Mouse (Mus musculus): ENCODE measurements around the gene Arfgef3.
"Not testable (repeated sequence)": the region's sequence is repeated elsewhere in the genome, so short reads cannot be mapped to it uniquely, and the experiment has no call there.

The Arfgef3 gene

GRCm38 (mm10) chr10:18589455-18589854, 154.3 kb downstream of the Arfgef3 start:
- no peak for DNase-seq (ENCODE audit: low spot score in 2 of 2)

- no peak for DNase-seq (ENCODE audit: low spot score in 2 of 2)
Observed at GRCm38 (mm10) chr10:18584188-18584587, 159.6 kb downstream of the Arfgef3 start.

- no peak for DNase-seq (ENCODE audit: low spot score in 2 of 2)
Observed at GRCm38 (mm10) chr10:18572581-18572980, 171.2 kb downstream of the Arfgef3 start.

DNA sequence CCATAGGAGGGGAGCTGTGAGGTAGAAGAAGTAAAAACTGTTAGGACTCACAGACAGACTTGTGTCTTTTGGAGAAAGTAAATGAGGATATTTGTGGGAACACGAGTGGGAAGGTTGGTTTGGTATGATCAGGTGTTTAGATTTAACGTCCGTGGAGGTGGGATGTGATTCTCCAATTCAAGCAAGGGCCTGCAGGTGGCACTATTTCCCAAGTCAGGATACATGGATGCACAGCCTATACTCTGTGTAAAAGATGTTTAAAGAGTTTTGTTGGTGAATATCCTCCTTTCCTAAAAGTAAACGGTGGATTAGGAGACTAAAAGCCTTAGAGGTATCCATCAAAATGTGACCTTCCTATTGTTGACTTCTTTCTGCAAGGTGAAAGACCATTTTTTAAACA, 180.8 kb downstream of the Arfgef3 start:
- peak; percentile 54 to 74 for DNase-seq (ENCODE audit: low spot score in 2 of 2)

DNA sequence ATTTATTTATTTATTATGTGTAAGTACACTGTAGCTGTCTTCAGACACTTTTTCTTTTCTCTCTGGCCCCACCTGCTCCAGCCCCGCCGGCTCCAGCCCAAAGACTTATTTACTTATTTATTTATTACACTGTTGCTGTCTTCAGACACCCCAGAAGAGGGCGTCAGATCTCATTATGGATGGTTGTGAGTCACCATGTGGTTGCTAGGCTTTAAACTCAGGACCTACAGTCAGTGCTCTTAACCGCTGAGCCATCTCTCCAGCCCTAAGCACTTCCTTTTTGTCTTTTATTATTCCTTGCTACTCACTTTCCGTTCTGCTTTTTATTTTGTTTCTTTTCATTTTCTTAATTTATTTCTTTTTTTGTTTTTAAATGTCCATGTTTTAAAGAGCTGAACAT, 182.3 kb downstream of the Arfgef3 start:
- DNase-seq (ENCODE audit: low spot score in 2 of 2), result no peak

- not testable (repeated sequence) for DNase-seq (ENCODE audit: low spot score in 2 of 2)
Observed at GRCm38 (mm10) chr10:18559076-18559475, 184.7 kb downstream of the Arfgef3 start.

- DNase-seq (ENCODE audit: low spot score in 2 of 2), result peak; percentile 48 to 57
Observed at GRCm38 (mm10) chr10:18549321-18550216, 194.2 kb downstream of the Arfgef3 start.

DNA sequence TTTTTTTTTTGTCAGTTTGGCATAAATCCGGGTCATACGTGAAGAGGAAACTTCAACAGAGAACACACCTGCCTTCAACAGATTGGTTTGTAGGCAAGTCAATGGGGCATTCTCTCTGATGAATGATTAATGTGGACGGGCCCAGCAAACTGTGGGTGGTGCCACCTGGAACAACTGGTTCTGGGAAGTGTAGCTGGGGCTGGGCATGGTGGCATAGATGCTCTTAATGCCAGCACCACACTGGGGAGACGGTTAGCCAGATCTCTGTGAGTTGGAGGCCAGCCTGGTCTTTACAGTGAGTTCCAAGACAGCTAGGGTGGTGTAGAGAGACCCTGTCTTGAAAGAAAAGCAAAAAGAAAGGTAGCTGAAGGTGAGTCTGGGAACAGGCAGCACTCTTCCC, 196.4 kb downstream of the Arfgef3 start:
- DNase-seq (ENCODE audit: low spot score in 2 of 2), result no peak

GRCm38 (mm10) chr10:18545813-18546235, 197.9 kb downstream of the Arfgef3 start, which contains the start of gene Hebp2:
TSS of gene Hebp2 (minus strand) at chr10:18546076.
- DNase-seq (ENCODE audit: low spot score in 2 of 2), result peak; percentile 64 to 74

DNA sequence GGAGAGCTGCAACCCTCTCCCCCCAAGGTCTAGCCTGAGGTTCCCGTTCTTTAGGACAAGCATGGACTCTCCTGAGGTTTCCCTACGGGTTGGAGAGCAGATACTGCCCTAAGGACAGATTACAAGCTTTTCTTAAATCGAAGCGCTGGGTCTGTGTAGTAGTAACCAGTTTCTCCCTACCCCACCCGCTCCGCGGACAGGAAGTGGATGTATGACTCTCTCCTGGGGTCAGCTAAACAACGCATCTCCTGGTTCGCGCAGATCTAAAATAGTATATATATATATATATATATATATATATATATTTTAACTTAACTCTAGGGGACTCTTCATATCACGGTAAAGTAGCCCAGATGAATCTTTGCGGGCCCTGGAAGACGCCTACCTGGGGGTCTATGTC, 198.4 kb downstream of the Arfgef3 start:
- DNase-seq (ENCODE audit: low spot score in 2 of 2), result no peak

GRCm38 (mm10) chr10:18536889-18537288, 206.9 kb downstream of the Arfgef3 start:
- no peak for DNase-seq (ENCODE audit: low spot score in 2 of 2)

DNA sequence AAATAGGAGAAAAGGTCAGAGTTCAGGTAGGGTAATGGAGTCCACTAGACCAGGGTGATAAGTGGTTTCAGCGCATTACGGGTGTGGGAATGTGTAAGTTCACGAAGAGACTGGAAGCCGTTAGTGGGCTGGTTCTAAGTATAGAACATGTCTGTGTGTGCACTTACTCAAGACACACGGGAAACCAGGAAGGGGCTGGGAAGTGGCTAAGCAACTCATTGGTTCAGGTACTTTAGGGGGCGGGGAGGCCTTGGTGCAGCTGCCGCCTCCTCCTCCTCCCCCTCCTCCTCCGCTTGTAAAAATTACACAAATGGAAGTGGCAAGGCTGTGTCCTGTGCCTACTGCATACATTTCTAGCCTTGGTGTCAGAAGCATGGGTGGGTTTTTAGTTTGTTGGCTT, 211.5 kb downstream of the Arfgef3 start:
- DNase-seq (ENCODE audit: low spot score in 2 of 2), result no peak

All from right cerebral cortex, postnatal 10 days (tissue).